Mouse (Mus musculus) kidney, postnatal 25 days (tissue): ENCODE results near the gene Ect2.

Experiments used
- DNase-seq, 2 experiments: peaks; one replicate each; pipeline ENCODE4 v3.0.0; 2021; ENCODE audit warnings: mixed read lengths in 2 of 2

The Ect2 gene

GRCm38 (mm10) chr3:27064886-27065285 is 88.8 kb downstream of the Ect2 start:
- DNase-seq, result no peak

- DNase-seq, result no peak
Measured at GRCm38 (mm10) chr3:27063399-27064260, 90.0 kb downstream of the Ect2 start.

GRCm38 (mm10) chr3:27060441-27060840 is 93.2 kb downstream of the Ect2 start:
- DNase-seq, result no peak

GRCm38 (mm10) chr3:27059529-27060322 is 94.0 kb downstream of the Ect2 start:
- DNase-seq, result no peak

- DNase-seq, result no peak
Measured at GRCm38 (mm10) chr3:27055471-27055870, 98.2 kb downstream of the Ect2 start.

GRCm38 (mm10) chr3:27054766-27055165 is 98.9 kb downstream of the Ect2 start:
- no peak for DNase-seq
